Mouse (Mus musculus) lung, postnatal 14 days (tissue): ENCODE measurements at regions not wholly inside any gene's neighbourhood (a gene's known extent, or its start where the extent isn't known, plus 50 kb on each side); places are given as distances from the start of the nearest gene placed in this dataset.

Source experiments
- DNase-seq: peaks from one replicate; pipeline ENCODE4 v3.0.0; 2021

- DNase-seq = no peak
Observed at GRCm38 (mm10) chr13:54320212-54320611, 50.9 kb upstream of the Cplx2 start.

GRCm38 (mm10) chr13:54321011-54321410, 50.1 kb upstream of the Cplx2 start:
- DNase-seq = no peak
